Mouse (Mus musculus) cerebellum, postnatal 4 days (tissue): ENCODE measurements around the gene Stat3.

Experiments
- DNase-seq, 2 experiments: peaks; one replicate each; pipeline ENCODE4 v3.0.0; 2022; ENCODE audit warnings: low spot score in 2 of 2, mixed read lengths in 1 of 2

Gene Stat3

DNA sequence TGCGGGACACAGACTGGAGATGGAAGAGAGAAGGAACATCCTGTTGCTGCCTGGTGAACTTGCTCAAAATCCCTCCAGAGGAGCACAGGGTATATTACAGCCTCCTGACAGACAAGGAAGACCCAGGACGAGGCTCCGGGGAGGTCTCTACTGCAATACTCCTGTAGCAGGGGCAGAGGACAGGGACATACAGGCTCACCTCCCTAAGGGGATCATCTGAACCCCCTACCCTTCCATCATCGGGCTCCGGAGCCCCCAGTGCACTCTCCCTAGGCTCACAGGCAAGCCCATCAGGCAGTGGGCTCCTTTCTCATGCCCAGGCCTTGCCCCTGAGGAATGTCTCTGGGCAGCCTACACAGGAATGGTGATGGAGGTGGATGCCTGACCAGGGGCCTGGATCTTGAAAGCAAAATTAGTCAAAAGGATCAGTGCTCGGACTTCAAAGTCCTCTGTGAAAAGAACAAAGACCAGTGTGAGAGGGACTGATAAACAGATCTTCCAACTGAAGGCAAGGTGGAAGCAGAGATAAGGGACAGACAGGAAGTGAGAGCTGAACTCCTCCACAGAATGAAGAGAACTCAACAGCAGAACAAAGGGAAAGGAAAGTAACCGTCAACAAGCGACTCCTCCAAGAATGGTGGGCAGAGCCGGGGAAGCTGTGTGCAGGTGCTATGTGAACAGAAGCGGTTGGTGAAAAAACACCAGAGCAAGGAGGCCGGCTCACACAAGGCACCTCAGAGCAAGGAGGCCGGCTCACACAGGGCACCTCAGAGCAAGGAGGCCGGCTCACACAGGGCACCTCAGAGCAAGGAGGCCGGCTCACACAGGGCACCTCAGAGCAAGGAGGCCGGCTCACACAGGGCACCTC is 47.9 kb downstream of the Stat3 start:
- DNase-seq = no peak

DNA sequence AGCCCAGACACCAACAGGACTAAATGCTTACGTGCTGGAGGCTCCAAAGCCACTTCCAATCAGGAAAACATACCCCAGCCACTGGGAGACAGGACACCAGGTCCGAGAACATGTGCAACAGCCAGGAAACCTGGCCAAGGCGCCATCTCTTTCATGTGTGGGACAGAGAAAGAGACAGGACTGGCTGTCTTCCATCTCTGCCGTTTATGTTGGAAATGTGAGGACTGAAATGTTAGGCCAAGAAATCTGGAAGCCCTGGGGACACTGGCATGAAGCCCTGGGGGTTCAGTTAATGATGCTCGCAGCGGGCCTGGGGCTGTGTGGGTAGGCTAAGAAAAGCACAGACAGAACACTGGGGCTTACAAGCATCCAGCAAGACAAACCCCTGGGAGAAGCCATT is 48.9 kb downstream of the Stat3 start:
- DNase-seq = no peak

DNA sequence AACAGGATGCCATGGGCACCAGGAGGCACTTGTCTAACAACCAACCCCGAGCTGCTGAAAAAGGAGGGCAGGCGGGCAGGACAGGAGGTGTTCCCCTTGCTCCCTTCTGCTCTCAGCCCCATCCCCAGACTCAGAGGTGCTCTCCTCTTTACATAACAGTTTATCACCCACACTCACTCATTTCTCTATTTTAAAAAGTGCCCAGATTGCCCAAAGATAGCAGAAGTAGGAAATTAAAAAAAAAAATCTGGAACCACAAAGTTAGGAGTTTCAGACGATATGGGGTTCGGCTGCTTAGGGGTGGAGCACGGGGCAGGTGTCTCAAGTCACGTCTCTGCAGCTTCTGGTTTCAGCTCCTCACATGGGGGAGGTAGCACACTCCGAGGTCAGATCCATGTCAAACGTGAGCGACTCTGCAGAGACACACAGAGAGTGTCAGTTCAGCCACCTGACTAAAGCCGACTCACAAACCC is 51.0 kb downstream of the Stat3 start:
- no peak for DNase-seq

DNA sequence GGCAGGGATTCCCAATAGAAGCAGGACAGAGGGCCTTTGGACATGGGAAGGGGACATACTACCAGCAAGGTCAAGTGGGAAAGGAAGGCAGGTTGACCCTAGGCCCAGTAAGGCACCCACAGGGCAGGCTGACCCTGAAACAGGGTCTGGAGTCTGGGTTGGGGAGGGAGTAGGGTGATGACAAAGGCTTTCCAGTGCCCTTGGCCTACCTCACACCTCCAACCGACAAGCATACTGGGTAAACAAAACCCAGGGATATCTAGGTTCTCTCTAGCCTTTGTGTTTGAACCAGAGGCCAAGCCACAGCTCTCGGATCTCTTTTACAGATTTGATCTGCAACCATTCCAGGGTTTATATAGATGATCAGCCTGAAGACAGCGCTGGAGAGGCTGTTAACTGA is 51.6 kb downstream of the Stat3 start:
- DNase-seq = no peak

DNA sequence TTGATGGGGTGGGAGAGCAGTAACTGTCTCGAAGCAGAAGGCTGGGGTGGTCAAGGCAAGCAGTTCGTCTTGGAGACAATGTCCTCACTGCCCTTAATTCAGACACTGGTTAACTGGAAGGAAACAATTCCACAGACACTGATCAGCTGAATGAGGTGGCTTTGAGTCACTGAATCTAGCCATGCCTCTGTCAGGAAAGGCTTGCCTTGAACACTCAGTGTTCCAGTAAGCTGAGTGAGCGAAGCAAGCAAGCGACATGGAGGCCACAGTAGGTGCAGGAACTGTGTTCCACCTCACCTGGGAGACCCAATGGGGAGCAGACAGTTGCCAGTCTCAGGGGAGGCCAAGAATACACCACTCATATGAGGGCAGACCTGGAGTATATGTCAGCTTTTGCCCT is 52.1 kb downstream of the Stat3 start:
- DNase-seq = no peak

DNA sequence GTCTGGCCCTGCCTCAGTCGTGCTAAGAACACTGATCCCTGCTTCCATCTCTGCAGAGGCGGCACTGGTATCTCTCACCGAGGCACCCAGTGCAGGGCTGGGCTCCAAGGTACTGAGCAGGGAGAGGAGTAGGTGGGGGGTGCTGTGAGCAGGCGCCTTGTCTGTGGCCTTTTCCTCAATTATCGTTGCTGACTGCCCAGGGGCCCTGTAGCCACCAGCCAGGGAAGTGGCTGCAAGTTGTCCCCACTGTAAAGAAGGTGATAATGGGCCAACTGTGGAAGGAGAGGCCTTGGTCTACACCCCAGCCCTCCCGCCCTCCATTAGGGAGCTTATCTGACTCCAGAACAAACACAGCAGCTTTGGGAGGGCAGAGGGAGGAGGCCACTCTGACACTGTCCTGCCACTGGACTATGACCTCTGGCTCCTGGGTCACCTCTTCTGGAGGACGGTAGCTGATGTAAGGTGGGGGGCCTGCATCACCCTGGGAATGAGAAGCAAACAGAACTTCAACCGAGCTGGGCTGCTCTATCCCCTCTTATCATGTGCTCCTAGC is 53.1 kb downstream of the Stat3 start:
- DNase-seq = no peak

DNA sequence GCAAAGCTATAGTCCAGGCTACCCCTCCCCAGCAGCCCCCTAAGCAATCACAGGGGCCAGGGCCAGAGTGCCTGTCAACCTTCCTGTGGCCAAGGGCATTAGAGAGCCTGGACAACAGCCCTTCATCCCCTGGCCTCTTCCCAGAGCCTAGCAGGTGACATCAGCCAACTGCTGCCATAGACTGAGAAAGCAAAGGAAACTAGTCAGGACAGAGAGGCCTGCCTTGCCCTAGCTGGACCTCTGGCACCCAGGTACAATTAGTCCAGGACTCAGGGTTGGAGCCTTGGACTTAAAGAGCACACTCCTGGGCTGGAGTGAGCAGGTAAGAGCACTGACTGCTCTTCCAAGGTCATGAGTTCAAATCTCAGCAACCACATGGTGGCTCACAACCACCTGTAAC is 53.9 kb downstream of the Stat3 start:
- no peak for DNase-seq

DNA sequence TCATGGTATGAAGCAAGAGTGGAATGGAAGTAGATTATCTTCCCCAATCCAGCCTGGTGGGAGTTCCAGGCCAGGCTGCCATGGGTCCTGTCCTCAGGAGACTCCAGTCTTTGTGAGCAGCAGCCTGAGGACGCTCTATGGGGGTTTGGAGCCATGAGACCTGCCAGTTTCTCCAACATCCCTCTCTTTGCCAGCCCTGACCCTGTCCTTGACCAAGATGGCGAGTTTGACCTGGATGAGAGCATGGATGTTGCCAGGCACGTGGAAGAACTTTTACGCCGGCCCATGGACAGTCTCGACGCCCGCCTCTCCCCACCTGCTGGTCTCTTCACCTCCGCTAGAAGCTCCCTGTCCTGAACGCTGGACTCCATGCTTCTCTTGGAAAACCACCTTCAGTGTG is 55.7 kb downstream of the Stat3 start:
- no peak for DNase-seq

DNA sequence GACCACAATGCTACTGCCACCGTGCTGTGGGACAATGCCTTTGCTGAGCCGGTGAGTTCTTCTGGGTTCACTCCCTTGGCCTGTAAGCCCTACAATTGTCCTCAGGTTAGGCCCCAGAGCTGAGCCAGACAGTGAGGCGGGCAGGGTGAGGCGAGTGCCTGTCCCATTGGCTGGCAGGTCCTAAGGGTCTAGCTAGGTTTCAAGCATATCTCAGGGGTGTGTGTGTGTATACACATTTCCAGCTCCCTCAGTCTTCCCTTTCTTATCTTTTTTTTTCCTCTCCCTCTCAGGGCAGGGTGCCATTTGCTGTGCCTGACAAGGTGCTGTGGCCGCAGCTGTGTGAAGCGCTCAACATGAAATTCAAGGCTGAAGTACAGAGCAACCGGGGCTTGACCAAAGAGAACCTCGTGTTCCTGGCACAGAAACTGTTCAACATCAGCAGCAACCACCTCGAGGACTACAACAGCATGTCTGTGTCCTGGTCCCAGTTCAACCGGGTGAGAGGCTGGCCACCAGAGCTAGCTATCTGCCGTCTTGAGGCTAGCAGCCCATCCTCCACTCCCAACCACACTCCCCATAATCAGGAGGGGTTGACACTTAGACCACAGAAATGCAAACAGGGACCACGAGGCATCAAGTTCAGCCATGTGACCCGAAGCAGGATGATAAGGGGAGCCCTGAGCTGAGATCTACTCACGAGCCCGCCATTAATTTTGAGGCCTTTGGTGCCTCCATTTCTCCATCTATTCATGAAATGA is 59.8 kb downstream of the Stat3 start:
- no peak for DNase-seq

DNA sequence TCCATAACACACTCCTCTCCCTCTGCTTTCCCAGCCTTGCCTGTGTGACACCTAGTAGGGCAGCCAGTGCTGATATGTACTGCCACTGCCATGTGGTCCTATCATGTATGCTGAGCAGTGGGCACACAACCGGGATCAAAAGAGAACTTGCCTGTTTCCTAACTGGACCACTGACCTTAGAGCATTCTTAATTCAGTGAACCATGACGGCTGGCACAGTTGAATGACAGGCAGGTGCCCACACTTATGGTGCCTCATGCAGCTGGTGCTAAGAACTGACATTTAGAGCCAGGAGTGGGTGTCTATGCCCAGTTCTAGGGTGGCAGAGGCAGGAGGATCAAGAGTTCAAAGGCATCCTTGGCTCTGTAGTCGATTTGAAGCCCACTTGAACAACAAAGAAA is 63.6 kb downstream of the Stat3 start:
- DNase-seq = no peak

DNA sequence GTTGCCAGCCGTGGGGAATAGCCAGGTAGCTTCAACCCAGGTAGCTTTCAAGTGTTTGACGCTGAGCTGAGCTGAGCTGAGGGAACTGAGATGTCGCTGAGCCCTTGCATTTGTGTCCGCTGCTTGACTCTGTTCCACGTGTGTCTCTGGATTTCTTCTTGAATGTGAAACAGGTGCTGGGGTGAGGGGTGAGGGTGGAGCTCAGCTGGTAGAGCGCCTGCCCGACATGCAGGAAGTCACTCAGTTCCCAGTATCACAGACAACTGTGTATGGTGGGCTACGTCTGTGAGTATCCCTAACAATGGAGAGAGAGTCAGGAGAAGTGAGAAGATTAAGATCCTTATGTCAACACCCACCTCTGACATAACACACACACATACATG is 68.4 kb downstream of the Stat3 start:
- no peak for DNase-seq

DNA sequence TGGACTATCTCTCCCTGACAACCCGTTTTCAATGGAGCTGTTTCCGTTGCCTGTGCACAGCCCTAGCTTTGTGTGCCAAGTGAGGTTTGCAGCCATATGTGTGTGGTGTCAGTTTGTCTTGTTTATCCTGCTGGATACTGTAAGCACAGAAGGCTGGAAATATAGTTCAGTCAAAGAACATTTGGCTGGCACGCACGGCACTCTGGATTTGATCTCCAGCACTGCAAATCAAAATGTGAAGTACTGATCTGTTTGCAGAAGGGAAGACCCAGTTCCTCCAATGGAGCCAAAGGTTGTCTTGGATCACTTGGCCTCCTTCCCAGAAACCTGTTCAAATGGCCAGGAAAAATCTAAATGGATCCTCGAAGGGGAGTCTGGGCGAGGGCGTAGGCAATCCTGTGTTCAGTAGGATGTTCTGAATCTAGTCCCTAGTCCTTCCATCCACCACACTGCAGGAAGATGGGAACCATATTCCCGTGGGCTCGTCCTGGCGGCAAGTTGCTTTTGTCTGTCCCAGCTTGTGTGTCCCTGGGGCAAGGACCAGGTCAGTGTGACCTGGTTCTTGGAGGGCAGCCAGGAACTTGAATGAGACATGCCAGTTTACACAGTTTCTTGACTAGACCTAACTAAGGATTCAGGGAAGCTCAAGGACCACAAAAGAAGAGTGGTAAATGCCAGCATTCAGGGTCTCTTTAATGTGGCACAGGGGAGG is 68.9 kb downstream of the Stat3 start:
- no peak for DNase-seq

DNA sequence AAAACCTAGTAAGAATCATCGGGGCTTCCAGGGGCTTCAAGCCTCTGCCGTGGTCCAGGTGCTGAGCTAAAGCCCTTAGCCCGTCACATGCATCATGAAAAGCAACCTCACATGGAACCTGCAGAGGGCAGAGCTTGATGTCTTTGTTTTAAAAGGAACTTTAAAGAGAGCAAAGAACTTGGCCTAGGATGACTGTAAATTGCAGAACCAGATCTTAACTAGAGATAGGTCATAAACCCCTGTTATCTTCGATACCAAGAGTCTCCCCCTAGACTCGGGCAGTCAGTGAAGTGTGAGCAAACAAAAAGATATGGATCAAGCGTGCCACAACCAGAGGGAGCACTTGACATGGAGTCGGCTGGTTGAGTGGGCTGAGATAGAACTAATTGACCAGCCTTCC is 73.7 kb downstream of the Stat3 start:
- DNase-seq = no peak

DNA sequence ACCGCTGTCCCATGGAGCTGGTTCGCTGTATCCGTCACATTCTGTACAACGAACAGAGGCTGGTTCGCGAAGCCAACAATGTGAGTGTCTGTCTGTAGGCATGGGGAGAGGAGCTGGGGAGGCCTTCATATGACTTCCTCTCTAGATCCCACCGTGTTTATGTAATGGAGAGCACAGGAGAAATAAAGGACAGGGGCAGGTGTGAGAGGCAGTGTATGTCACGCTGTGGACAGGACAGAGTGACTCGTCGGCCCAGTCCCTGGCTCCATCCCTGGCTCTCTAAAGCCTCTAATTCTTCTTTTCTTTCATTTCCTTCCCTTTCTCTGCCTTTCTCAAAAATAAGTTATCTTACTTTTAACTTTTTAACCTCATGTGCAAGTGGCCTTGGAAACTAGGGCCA is 76.2 kb downstream of the Stat3 start:
- no peak for DNase-seq

DNA sequence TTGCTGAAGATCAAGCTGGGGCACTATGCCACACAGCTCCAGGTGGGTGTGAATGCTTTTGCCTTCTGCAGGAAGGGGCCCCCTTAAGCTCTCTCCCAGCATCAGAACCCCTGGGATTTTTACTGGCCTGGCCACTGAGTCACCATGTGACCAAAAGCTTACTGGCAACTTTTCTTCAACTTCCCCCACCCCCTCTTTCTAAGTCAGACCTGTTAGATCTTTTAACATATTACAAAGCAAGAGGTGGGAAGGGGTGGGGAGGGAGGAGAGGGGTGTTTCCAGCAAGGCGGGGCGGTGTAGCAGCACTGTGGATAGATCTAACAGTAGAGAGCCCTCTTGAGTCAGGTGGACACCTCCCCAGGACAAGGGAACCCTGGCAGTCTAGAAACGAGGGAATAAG is 77.5 kb downstream of the Stat3 start:
- DNase-seq = no peak

DNA sequence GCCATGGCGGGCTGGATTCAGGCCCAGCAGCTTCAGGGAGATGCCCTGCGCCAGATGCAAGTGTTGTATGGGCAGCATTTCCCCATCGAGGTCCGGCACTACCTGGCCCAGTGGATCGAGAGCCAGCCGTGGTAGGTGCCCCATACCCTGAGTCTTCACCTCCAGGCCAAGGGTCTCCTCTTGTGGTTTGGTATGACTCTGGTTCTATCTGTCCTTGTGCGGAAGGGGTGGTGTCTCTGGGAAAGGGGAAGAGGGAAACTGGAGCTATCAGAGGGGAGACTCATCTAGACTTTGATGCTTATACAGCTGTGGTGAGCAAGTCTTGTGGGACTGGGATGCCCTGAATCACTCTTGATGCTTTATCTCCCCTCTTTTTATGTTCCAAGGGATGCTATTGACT is 78.0 kb downstream of the Stat3 start:
- DNase-seq = no peak

DNA sequence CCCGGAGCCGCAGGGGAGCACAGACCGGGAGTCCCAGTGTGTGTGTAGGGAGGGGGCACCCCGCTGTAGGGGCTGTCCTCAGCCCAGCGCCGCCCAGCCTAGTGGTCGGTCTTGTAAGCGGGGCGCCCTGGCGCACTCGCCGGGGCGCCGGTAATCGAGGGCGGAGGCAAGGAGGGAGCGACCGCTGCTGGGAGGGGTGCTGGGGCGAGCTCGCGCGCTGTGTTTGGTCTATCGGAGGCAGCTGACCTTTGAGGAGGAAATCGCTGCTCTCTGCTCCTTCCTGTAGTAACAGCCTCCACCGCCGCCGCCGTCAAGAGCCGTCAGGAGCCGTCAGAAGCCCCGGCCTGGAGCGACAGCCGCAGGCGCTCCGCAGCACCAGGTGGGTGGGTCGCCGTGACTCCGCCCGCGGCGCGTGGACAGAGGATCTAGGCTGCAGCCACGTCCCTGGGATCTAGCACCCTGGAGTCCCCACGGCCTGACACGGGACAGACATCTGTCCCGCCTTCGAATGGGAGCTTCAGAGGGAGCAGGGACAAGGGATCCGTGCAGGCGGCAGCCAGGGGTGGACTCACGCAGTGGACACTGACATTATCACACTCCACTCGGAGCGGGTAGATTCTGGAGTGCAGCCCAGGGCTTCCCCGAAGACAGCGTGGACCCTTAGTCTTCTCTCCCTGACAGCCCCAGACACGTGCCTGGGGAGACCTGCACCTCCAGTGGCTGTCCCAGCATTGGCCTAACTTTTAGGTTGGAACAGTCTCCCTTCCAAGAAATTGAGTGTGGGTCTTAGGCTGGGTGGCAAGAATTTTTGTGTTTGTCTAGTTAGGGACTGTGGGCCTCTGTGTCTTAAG is 78.9 kb downstream of the Stat3 start:
- DNase-seq = peak in 1 of 2 experiments; percentile 49

DNA sequence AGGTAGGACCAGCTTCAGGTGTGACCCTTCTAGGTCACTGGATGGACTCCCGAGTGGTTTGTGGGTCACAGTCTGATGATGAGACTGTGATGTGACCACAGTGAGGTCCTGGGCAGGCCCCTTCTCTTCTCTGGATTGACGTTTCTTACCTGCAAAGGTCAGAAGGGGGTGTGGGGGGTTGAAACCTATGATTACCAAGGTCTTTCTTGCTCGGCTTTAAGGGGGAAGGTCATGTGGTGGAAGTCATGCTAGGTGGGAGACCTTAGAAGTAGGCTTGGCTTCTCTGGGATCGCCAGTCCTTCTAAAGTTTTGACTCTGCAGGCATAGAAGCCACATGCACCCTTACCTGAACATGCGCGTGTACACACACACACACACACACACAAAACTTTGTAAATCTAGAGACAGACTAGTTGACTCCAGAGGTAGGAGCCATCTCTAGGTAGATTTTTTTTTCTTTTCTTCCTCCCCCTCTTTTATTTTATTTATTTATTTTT is 79.7 kb downstream of the Stat3 start:
- DNase-seq = no peak

DNA sequence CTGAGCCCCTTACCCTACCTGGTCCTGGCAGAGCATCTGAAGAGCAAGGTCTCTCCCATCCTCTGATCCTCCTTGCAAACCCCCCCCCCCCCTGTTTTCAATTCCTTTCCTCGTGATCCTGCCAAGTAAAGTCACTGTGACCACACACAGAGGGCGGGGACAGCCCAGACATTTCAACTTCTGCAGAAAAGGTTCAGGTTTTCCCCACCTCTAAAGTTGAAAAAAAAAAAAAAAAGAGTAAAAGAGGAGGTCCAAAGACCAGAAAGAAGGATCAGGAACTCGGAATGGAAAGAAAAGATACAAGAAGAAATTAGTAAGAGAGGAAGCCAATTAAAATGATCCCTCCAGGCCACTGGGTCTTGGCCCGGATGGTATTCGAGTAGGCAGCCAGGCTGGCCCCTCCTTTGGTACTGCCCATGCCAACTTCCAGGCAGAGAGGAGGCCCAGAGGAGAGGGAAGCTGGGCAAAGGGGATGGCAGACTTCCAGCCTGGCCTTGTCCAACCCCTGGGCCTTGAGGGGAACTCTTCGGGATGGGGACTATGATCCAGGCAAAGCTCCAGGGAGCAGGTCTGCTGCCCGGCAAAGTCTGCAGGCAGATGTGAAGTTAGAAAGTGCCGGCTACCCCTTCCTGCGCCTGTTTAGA is 80.3 kb downstream of the Stat3 start, which contains the start of gene Stat5a:
Gene Stat5a, plus strand, starts transcription at position 417 of the 644 bp plus-strand sequence.
- peak in 1 of 2 experiments; percentile 63 for DNase-seq

DNA sequence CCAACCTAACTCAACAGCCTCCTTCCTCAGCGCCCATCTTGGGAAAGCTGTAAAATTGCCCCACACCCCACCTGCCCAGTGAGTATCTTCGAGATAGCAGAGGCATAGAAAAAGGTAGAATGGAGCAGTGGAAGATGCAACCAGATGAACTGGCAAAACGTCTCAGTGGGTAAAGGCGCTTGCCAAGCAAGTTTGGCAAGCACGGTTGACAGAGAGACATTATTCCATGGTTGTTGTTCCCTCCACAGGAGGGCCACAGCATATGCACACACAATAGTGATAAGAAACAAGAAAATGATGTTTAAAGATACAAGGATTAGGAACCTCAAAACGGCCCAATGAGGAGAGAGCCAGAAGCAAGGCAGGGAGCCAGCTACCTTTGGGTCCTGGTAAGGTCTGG is 81.4 kb downstream of the Stat3 start:
- no peak for DNase-seq
